Mouse (Mus musculus) neural tube, embryonic 10.5 days (tissue): ENCODE results near the gene Lig3.
"Not testable (repeated sequence)": the region's sequence is repeated elsewhere in the genome, so short reads cannot be mapped to it uniquely, and the experiment has no call there.

Experiments
- DNase-seq: peaks from one replicate; pipeline ENCODE4 v3.0.0-alpha.2; 2017; ENCODE audit warnings: low spot score; ENCODE audit errors: extremely low spot score

The Lig3 gene

GRCm38 (mm10) chr11:82831008-82831893 lies 50.3 kb downstream of the Lig3 start:
- no peak for DNase-seq

- not testable (repeated sequence) for DNase-seq
Measured at GRCm38 (mm10) chr11:82832402-82832801, 51.5 kb downstream of the Lig3 start.

GRCm38 (mm10) chr11:82833929-82834328 lies 53.0 kb downstream of the Lig3 start:
- DNase-seq = no peak

- not testable (repeated sequence) for DNase-seq
Measured at GRCm38 (mm10) chr11:82834359-82834758, 53.5 kb downstream of the Lig3 start.

- no peak for DNase-seq
Measured at GRCm38 (mm10) chr11:82835616-82836432, 54.9 kb downstream of the Lig3 start.

GRCm38 (mm10) chr11:82837192-82837591 lies 56.3 kb downstream of the Lig3 start:
- DNase-seq = no peak

GRCm38 (mm10) chr11:82837848-82838247 lies 56.9 kb downstream of the Lig3 start:
- no peak for DNase-seq

GRCm38 (mm10) chr11:82838511-82838910 lies 57.6 kb downstream of the Lig3 start:
- no peak for DNase-seq

GRCm38 (mm10) chr11:82844771-82845414 lies 64.0 kb downstream of the Lig3 start:
- DNase-seq = no peak

GRCm38 (mm10) chr11:82845415-82846078 lies 64.6 kb downstream of the Lig3 start:
- peak; percentile 39 for DNase-seq

GRCm38 (mm10) chr11:82846079-82846436 lies 65.2 kb downstream of the Lig3 start:
- no peak for DNase-seq

- DNase-seq = no peak
Measured at GRCm38 (mm10) chr11:82846938-82847337, 66.0 kb downstream of the Lig3 start.

- DNase-seq = no peak
Measured at GRCm38 (mm10) chr11:82847571-82848000, 66.7 kb downstream of the Lig3 start.

GRCm38 (mm10) chr11:82850259-82850658 lies 69.4 kb downstream of the Lig3 start:
- DNase-seq = no peak

GRCm38 (mm10) chr11:82852115-82852514 lies 71.2 kb downstream of the Lig3 start:
- DNase-seq = no peak

GRCm38 (mm10) chr11:82852540-82852939 lies 71.6 kb downstream of the Lig3 start:
- no peak for DNase-seq

- no peak for DNase-seq
Measured at GRCm38 (mm10) chr11:82852958-82853357, 72.0 kb downstream of the Lig3 start.
